Mouse (Mus musculus) urinary bladder, postnatal 0 days (tissue): ENCODE measurements around the gene Vmn2r70. TPM values are rescaled to one million over a fixed set of nuclear protein-coding genes. Genes with fewer than 3 reads are reported as not detected.

Experiments used
- polyA plus RNA-seq: library from polyadenylated mRNA; unstranded; fragments of >200 nt; fragmentation: Nextera tagmentation; extraction: Ambion mirVana; gene quantifications from 2 replicates; pipeline ENCODE4 v1.2.1, GENCODE M21; 2015

Vmn2r70 gene
- polyA plus RNA-seq: not detected in 2 replicates

DNA sequence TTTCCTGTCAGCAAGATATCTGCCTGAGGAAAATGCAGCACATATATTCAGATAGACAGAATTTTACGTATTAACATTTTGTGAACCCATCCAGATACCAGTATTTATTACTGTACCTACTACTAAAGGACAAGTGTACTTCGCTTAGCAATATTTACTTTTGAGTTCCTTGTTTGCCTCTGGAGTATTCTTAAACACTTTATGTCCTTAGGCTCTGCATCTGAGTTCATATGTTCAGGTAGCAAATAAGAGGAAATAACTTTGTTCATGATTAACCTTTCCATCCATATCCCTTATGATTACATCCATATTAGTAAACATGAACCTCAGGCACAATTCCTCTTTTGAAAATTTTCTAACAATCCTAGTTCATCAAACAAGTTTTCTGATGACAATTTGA, at the start of gene Vmn2r70:
Vmn2r70 (minus strand) TSS at position 101 of the 400 bp plus-strand sequence.

DNA sequence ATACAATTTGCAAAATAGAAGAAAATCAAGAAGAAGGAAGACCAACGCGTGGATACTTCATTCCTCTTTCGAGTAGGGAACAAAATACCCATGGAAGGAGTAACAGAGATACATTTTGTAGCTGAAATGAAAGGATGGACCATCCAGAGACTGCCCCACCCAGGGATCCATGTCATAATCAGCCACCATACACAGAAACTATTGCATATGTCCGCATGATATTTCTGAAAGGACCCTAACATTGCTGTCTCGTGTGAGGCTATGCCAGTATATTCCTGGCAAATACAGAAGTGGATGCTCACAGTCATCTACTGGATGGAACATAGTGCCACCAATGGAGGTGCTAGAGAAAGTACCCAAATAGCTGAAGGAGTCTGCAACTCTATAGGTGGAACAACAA, 6.2 kb downstream of the Vmn2r70 start, which contains the start of gene Vmn2r71:
Vmn2r71 (plus strand) TSS at position 301 of the 400 bp plus-strand sequence.

Other genes with a start within 250 kb of the Vmn2r70 start
- gene Vmn2r69, start 153.3 kb downstream of the Vmn2r70 start, polyA plus RNA-seq: not detected in 2 replicates
- not detected in 2 replicates for gene Vmn2r71, start 6.1 kb downstream of the Vmn2r70 start, polyA plus RNA-seq
- not detected in 2 replicates for gene Vmn2r72, start 185.9 kb upstream of the Vmn2r70 start, polyA plus RNA-seq